Mouse (Mus musculus) c-Kit-positive CD71-negative TER-119-negative erythroid progenitor cells, embryonic 14.5 days (primary cell): Measurements from ENCODE around the gene Acoxl.

Experiments used
- DNase-seq: peaks from one replicate; pipeline ENCODE4 v3.0.0-alpha.2; 2013; ENCODE audit warnings: low read depth

Gene Acoxl

GRCm38 (mm10) chr2:128118971-128119370 lies 280.3 kb downstream of the Acoxl start:
- no peak for DNase-seq

- DNase-seq = no peak
These were observed 283.8 kb downstream of the Acoxl start for GRCm38 (mm10) chr2:128122491-128122890.

- no peak for DNase-seq
These were observed 284.5 kb downstream of the Acoxl start for GRCm38 (mm10) chr2:128122891-128123771.

GRCm38 (mm10) chr2:128123921-128124683 lies 285.4 kb downstream of the Acoxl start:
- DNase-seq = no peak

- no peak for DNase-seq
These were observed 286.0 kb downstream of the Acoxl start for GRCm38 (mm10) chr2:128124693-128125092.

GRCm38 (mm10) chr2:128125635-128126470 lies 287.2 kb downstream of the Acoxl start, which contains the start of gene Bcl2l11:
TSS of gene Bcl2l11 (plus strand) at chr2:128126038.
- peak; percentile 85 for DNase-seq

- no peak for DNase-seq
These were observed 287.9 kb downstream of the Acoxl start for GRCm38 (mm10) chr2:128126591-128127051.

- DNase-seq = peak; percentile 81
These were observed 288.5 kb downstream of the Acoxl start for GRCm38 (mm10) chr2:128127121-128127671.

GRCm38 (mm10) chr2:128127691-128128292 lies 289.1 kb downstream of the Acoxl start:
- DNase-seq = no peak

GRCm38 (mm10) chr2:128128532-128128931 lies 289.9 kb downstream of the Acoxl start:
- DNase-seq = no peak

GRCm38 (mm10) chr2:128131503-128131902 lies 292.8 kb downstream of the Acoxl start:
- no peak for DNase-seq

GRCm38 (mm10) chr2:128132635-128133034 lies 294.0 kb downstream of the Acoxl start:
- no peak for DNase-seq

GRCm38 (mm10) chr2:128133865-128134264 lies 295.2 kb downstream of the Acoxl start:
- no peak for DNase-seq

GRCm38 (mm10) chr2:128134474-128134873 lies 295.8 kb downstream of the Acoxl start:
- DNase-seq = no peak

GRCm38 (mm10) chr2:128134948-128135347 lies 296.3 kb downstream of the Acoxl start:
- DNase-seq = no peak

- DNase-seq = no peak
These were observed 298.2 kb downstream of the Acoxl start for GRCm38 (mm10) chr2:128136769-128137433.

- no peak for DNase-seq
These were observed 299.0 kb downstream of the Acoxl start for GRCm38 (mm10) chr2:128137480-128138276.

GRCm38 (mm10) chr2:128138924-128139323 lies 300.2 kb downstream of the Acoxl start:
- DNase-seq = no peak

GRCm38 (mm10) chr2:128139781-128140180 lies 301.1 kb downstream of the Acoxl start:
- DNase-seq = no peak

- no peak for DNase-seq
These were observed 301.5 kb downstream of the Acoxl start for GRCm38 (mm10) chr2:128140183-128140582.
